Mouse (Mus musculus) intestine, embryonic 16.5 days (tissue): ENCODE measurements around the gene Stox2. TPM values are rescaled to one million over a fixed set of nuclear protein-coding genes. Genes with fewer than 3 reads are reported as not detected.

ENCODE experiments used
- ATAC-seq: fragments of 200-750 bp; cut with Nextera tagmentation; 2 replicates; pipeline ENCODE4 v1.8.0; 2017; ENCODE audit warnings: moderate TSS enrichment, moderate library complexity
- H3K27ac ChIP-seq: fragments of 300-500 bp; sonication (generic); 2 replicates; pipeline ENCODE4 v1.5.1; 2014; ENCODE audit warnings: mild to moderate bottlenecking, low read length
- H3K27me3 ChIP-seq: fragments of 300-500 bp; sonication (generic); replicated peaks from 2 replicates; pipeline ENCODE4 v1.6.1; 2014; ENCODE audit warnings: low read length, control low read depth, mixed read lengths; ENCODE audit not compliant: control insufficient read depth, insufficient read depth
- H3K36me3 ChIP-seq: fragments of 300-500 bp; sonication (generic); 2 replicates; pipeline ENCODE4 v1.6.1; 2014; ENCODE audit warnings: low read length, control low read depth; ENCODE audit not compliant: control insufficient read depth, insufficient read depth
- H3K4me1 ChIP-seq: fragments of 300-500 bp; sonication (generic); 2 replicates; pipeline ENCODE4 v1.6.1; 2014; ENCODE audit warnings: low read length, control low read depth, mixed read lengths; ENCODE audit not compliant: control insufficient read depth, insufficient read depth
- H3K4me2 ChIP-seq: fragments of 300-500 bp; sonication (generic); 2 replicates; pipeline ENCODE4 v1.6.1; 2014; ENCODE audit warnings: low read depth, low read length, control low read depth
- H3K4me3 ChIP-seq: fragments of 300-500 bp; sonication (generic); 2 replicates; pipeline ENCODE4 v1.5.1; 2014; ENCODE audit warnings: mild to moderate bottlenecking, low read length
- H3K9ac ChIP-seq: fragments of 300-500 bp; sonication (generic); 2 replicates; pipeline ENCODE4 v1.6.1; 2014; ENCODE audit warnings: low read depth, low read length
- H3K9me3 ChIP-seq: fragments of 300-500 bp; sonication (generic); 2 replicates; pipeline ENCODE4 v1.6.1; 2016; ENCODE audit warnings: low read length, control low read depth; ENCODE audit not compliant: control insufficient read depth
- WGBS: fragments of 180-500 bp; shearing (Covaris S2); extraction: QIAGEN DNeasy Blood & Tissue Kit; methylation state at CpG from one replicate; pipeline ENCODE4 v1.1.7; 2014; 5-methylcytosine and 5-hydroxymethylcytosine counted together
- polyA plus RNA-seq: library from polyadenylated mRNA; unstranded; fragments of >200 nt; fragmentation: Nextera tagmentation; extraction: Ambion mirVana; gene quantifications from 2 replicates; pipeline ENCODE4 v1.2.1, GENCODE M21; 2015

Gene Stox2
- polyA plus RNA-seq, 1 experiment from 2014 or later = 4.7 TPM

- Histone ChIP-seq H3K9ac (no peak overlapping the region), H3K4me2 (no peak overlapping the region), H3K4me3 (no peak overlapping the region), H3K36me3 (no peaks in the 10 kb centered on the region), H3K27ac (no peak overlapping the region), H3K27me3 (no peaks in the 10 kb centered on the region), H3K9me3 (no peaks in the 10 kb centered on the region), H3K4me1 (peaks cover 11% of the 10 kb centered on the region)
- 74% methylated on average over 5 of the region's 5 CpGs for WGBS
- peak; percentile 46; the same call in 1 of the 2 replicates for ATAC-seq
Measured at GRCm38 (mm10) chr8:47306372-47306771, 139.8 kb downstream of the Stox2 start.

GRCm38 (mm10) chr8:47305880-47306279 lies 140.3 kb downstream of the Stox2 start:
- no peak overlapping the region for H3K9ac ChIP-seq
- H3K9me3 ChIP-seq = no peaks in the 10 kb centered on the region
- H3K36me3 ChIP-seq = no peaks in the 10 kb centered on the region
- H3K27ac ChIP-seq = no peak overlapping the region
- H3K27me3 ChIP-seq = no peaks in the 10 kb centered on the region
- no peak overlapping the region for H3K4me2 ChIP-seq
- no peak for ATAC-seq
- peaks cover 11% of the 10 kb centered on the region for H3K4me1 ChIP-seq
- 92% methylated on average over 5 of the region's 5 CpGs for WGBS
- no peak overlapping the region for H3K4me3 ChIP-seq

- WGBS = 89% methylated on average over 3 of the region's 3 CpGs
- Histone ChIP-seq H3K27ac (no peak overlapping the region), H3K4me3 (no peak overlapping the region), H3K9ac (no peak overlapping the region), H3K36me3 (no peaks in the 10 kb centered on the region), H3K27me3 (no peaks in the 10 kb centered on the region), H3K4me2 (no peak overlapping the region), H3K4me1 (no peaks in the 10 kb centered on the region), H3K9me3 (no peaks in the 10 kb centered on the region)
- no peak for ATAC-seq
Measured at GRCm38 (mm10) chr8:47298460-47298859, 147.7 kb downstream of the Stox2 start.

GRCm38 (mm10) chr8:47289641-47290040 lies 156.5 kb downstream of the Stox2 start:
- no peaks in the 10 kb centered on the region for H3K36me3 ChIP-seq
- H3K27me3 ChIP-seq = no peaks in the 10 kb centered on the region
- peaks cover 4% of the 10 kb centered on the region; the same call in 1 of the 2 replicates for H3K4me1 ChIP-seq
- peak overlapping the region; percentile 80 for H3K4me3 ChIP-seq
- no peak overlapping the region for H3K27ac ChIP-seq
- 11% methylated on average over 6 of the region's 6 CpGs for WGBS
- H3K9me3 ChIP-seq = no peaks in the 10 kb centered on the region
- H3K9ac ChIP-seq = peak overlapping the region; percentile 85; the same call in 1 of the 2 replicates
- ATAC-seq = no peak
- peak overlapping the region; percentile 88 for H3K4me2 ChIP-seq

GRCm38 (mm10) chr8:47288866-47289541 lies 157.2 kb downstream of the Stox2 start:
- Histone ChIP-seq H3K9ac (peak overlapping the region; percentile 85), H3K9me3 (no peaks in the 10 kb centered on the region), H3K4me2 (peak overlapping the region; percentile 88), H3K4me3 (peak overlapping the region; percentile 80), H3K27ac (peak overlapping the region; percentile 75), H3K27me3 (no peaks in the 10 kb centered on the region), H3K36me3 (no peaks in the 10 kb centered on the region), H3K4me1 (peaks cover 4% of the 10 kb centered on the region; the same call in 1 of the 2 replicates)
- under 1% methylated on average over 80 of the region's 97 CpGs for WGBS
- ATAC-seq = peak; percentile 92

- no peaks in the 10 kb centered on the region for H3K9me3 ChIP-seq
- H3K27ac ChIP-seq = peak overlapping the region; percentile 75
- no peaks in the 10 kb centered on the region for H3K36me3 ChIP-seq
- H3K4me1 ChIP-seq = peaks cover 4% of the 10 kb centered on the region; the same call in 1 of the 2 replicates
- WGBS = under 1% methylated on average over 76 of the region's 78 CpGs
- peak overlapping the region; percentile 85 for H3K9ac ChIP-seq
- H3K4me2 ChIP-seq = peak overlapping the region; percentile 88
- no peaks in the 10 kb centered on the region for H3K27me3 ChIP-seq
- H3K4me3 ChIP-seq = peak overlapping the region; percentile 80
- peak; percentile 49 for ATAC-seq
Measured at GRCm38 (mm10) chr8:47288131-47288865, 157.9 kb downstream of the Stox2 start.

GRCm38 (mm10) chr8:47287641-47288130 lies 158.5 kb downstream of the Stox2 start:
- Histone ChIP-seq H3K4me2 (peak overlapping the region; percentile 88), H3K27ac (no peak overlapping the region), H3K27me3 (no peaks in the 10 kb centered on the region), H3K9me3 (no peaks in the 10 kb centered on the region), H3K4me1 (peaks cover 4% of the 10 kb centered on the region; the same call in 1 of the 2 replicates), H3K9ac (peak overlapping the region; percentile 85), H3K36me3 (no peaks in the 10 kb centered on the region), H3K4me3 (peak overlapping the region; percentile 80)
- peak; percentile 22 for ATAC-seq
- whole genome bisulfite sequencing = 1% methylated on average over 33 of the region's 33 CpGs

- 15% methylated on average over 16 of the region's 16 CpGs for WGBS
- Histone ChIP-seq H3K36me3 (no peaks in the 10 kb centered on the region), H3K9me3 (no peaks in the 10 kb centered on the region), H3K4me3 (peak overlapping the region; percentile 80), H3K4me2 (peak overlapping the region; percentile 88), H3K9ac (peak overlapping the region; percentile 85), H3K4me1 (peaks cover 4% of the 10 kb centered on the region; the same call in 1 of the 2 replicates), H3K27ac (no peak overlapping the region), H3K27me3 (no peaks in the 10 kb centered on the region)
- no peak for ATAC-seq
Measured at GRCm38 (mm10) chr8:47287201-47287621, 159.0 kb downstream of the Stox2 start.

GRCm38 (mm10) chr8:47286081-47286700 lies 160.0 kb downstream of the Stox2 start:
- Histone ChIP-seq H3K36me3 (no peaks in the 10 kb centered on the region), H3K4me3 (peak overlapping the region; percentile 80; the same call in 1 of the 2 replicates), H3K4me1 (peaks cover 4% of the 10 kb centered on the region; the same call in 1 of the 2 replicates), H3K4me2 (peak overlapping the region; percentile 88; the same call in 1 of the 2 replicates), H3K27ac (no peak overlapping the region), H3K27me3 (no peaks in the 10 kb centered on the region), H3K9me3 (no peaks in the 10 kb centered on the region), H3K9ac (no peak overlapping the region)
- WGBS = 84% methylated on average over 12 of the region's 12 CpGs
- ATAC-seq = no peak
